Mouse (Mus musculus): Measurements from ENCODE around the gene Ttc9b. TPM values are rescaled to one million over a fixed set of nuclear protein-coding genes. Genes with fewer than 3 reads are reported as not detected.
"Not testable (repeated sequence)": the region's sequence is repeated elsewhere in the genome, so short reads cannot be mapped to it uniquely, and the experiment has no call there.

The Ttc9b gene
- polyA plus RNA-seq, 1 experiment from 2014 or later: 73.8 TPM

DNA sequence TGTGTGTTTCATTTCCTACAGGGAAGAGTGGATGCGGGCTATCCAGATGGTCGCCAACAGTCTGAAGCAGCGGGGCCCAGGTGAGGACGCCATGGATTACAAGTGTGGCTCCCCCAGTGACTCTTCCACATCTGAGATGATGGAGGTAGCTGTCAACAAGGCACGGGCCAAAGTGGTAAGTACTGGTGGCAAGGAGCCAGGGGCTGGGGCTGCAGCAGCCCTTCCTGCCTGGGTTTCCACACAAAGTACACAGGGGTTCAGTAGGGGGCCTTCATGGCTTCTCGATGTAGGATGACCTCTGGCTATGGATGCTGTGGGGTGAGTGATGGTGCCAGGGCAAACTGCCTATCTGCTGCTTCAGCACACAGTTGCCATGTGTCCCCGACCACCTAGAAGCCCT is 24.9 kb upstream of the Ttc9b start:
- not testable (repeated sequence) for H3K4me2 ChIP-seq (ENCODE audit: low read length); H3K9ac ChIP-seq (ENCODE audit: low read length); H3K4me1 ChIP-seq (ENCODE audit: control insufficient read depth, insufficient read depth, low read length); ATAC-seq; H3K9me3 ChIP-seq (replicated peaks; ENCODE audit: control insufficient read depth, low read length); H3K27me3 ChIP-seq (replicated peaks; ENCODE audit: control insufficient read depth, insufficient read depth, low read length); H3K4me3 ChIP-seq (ENCODE audit: low read depth, low read length); DNase-seq (ENCODE audit: low spot score); H3K27ac ChIP-seq (ENCODE audit: low read depth, low read length)
- H3K36me3 ChIP-seq (ENCODE audit: control insufficient read depth, insufficient read depth, low read length): peaks cover 71% of the 10 kb centered on the region
- 93% methylated on average over 7 of the region's 7 CpGs for WGBS

DNA sequence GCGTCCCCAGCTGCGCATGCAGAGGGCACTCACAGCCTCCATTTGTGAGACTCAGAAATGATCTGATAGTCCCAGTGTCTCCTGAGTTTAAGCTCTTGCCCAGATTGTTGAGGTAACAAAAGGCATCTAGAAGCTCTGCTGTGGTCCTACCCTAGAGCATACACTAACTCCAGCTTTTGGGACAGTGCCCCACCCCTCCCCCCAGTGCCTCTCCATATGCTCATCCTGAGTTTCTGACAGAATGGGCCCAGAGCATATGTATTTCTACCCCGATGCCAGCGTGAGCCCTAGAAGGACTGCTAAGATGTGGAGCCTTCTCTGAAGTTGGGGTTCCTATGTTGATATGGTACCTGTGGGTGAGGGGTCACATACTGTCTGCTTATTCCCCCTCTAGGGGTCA is 22.3 kb upstream of the Ttc9b start:
- H3K4me2 ChIP-seq (ENCODE audit: low read length): no peak overlapping the region
- no peaks in the 10 kb centered on the region for H3K27me3 ChIP-seq (replicated peaks; ENCODE audit: control insufficient read depth, insufficient read depth, low read length)
- no peak overlapping the region for H3K4me3 ChIP-seq (ENCODE audit: low read depth, low read length)
- H3K4me1 ChIP-seq (ENCODE audit: control insufficient read depth, insufficient read depth, low read length): no peaks in the 10 kb centered on the region
- WGBS: 90% methylated on average over 4 of the region's 4 CpGs
- no peak overlapping the region for H3K27ac ChIP-seq (ENCODE audit: low read depth, low read length)
- peaks cover 78% of the 10 kb centered on the region for H3K36me3 ChIP-seq (ENCODE audit: control insufficient read depth, insufficient read depth, low read length)
- DNase-seq (ENCODE audit: low spot score) (no peak), ATAC-seq (no peak)
- H3K9ac ChIP-seq (ENCODE audit: low read length): no peak overlapping the region
- H3K9me3 ChIP-seq (replicated peaks; ENCODE audit: control insufficient read depth, low read length): no peaks in the 10 kb centered on the region

GRCm38 (mm10) chr7:27633166-27633565 is 20.5 kb upstream of the Ttc9b start:
- ATAC-seq (no peak), DNase-seq (ENCODE audit: low spot score) (no peak)
- no peaks in the 10 kb centered on the region for H3K9me3 ChIP-seq (replicated peaks; ENCODE audit: control insufficient read depth, low read length)
- no peak overlapping the region for H3K4me3 ChIP-seq (ENCODE audit: low read depth, low read length)
- no peak overlapping the region for H3K9ac ChIP-seq (ENCODE audit: low read length)
- no peak overlapping the region for H3K27ac ChIP-seq (ENCODE audit: low read depth, low read length)
- no peaks in the 10 kb centered on the region for H3K4me1 ChIP-seq (ENCODE audit: control insufficient read depth, insufficient read depth, low read length)
- H3K27me3 ChIP-seq (replicated peaks; ENCODE audit: control insufficient read depth, insufficient read depth, low read length): no peaks in the 10 kb centered on the region
- H3K36me3 ChIP-seq (ENCODE audit: control insufficient read depth, insufficient read depth, low read length): peaks cover 78% of the 10 kb centered on the region
- WGBS: 87% methylated on average over 6 of the region's 6 CpGs
- no peak overlapping the region for H3K4me2 ChIP-seq (ENCODE audit: low read length)

GRCm38 (mm10) chr7:27634691-27635090 is 19.0 kb upstream of the Ttc9b start:
- ATAC-seq (no peak), DNase-seq (ENCODE audit: low spot score) (no peak)
- H3K9me3 ChIP-seq (replicated peaks; ENCODE audit: control insufficient read depth, low read length): no peaks in the 10 kb centered on the region
- H3K27ac ChIP-seq (ENCODE audit: low read depth, low read length): no peak overlapping the region
- no peaks in the 10 kb centered on the region for H3K27me3 ChIP-seq (replicated peaks; ENCODE audit: control insufficient read depth, insufficient read depth, low read length)
- peaks cover 67% of the 10 kb centered on the region for H3K36me3 ChIP-seq (ENCODE audit: control insufficient read depth, insufficient read depth, low read length)
- H3K9ac ChIP-seq (ENCODE audit: low read length): no peak overlapping the region
- H3K4me1 ChIP-seq (ENCODE audit: control insufficient read depth, insufficient read depth, low read length): no peaks in the 10 kb centered on the region
- no peak overlapping the region for H3K4me2 ChIP-seq (ENCODE audit: low read length)
- no peak overlapping the region for H3K4me3 ChIP-seq (ENCODE audit: low read depth, low read length)
- WGBS: 92% methylated on average over 6 of the region's 6 CpGs

DNA sequence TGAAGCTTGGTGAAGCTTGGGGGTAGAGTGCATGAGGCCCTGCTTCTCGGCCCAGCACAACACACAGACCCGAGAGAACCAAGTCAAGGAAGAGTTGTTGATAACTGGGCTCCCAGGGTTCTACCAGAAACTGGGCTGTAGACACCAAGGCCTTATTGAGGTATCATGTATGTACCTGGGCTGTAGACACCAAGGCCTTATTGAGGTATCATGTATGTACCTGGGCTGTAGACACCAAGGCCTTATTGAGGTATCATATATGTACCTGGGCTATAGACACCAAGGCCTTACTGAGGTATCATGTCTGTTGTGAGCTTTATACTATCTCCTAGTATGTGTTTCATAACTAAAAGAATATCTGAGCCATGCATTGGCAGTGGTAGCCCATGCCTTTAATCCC is 18.6 kb upstream of the Ttc9b start:
- not testable (repeated sequence) for H3K4me3 ChIP-seq (ENCODE audit: low read depth, low read length); H3K9me3 ChIP-seq (replicated peaks; ENCODE audit: control insufficient read depth, low read length); DNase-seq (ENCODE audit: low spot score); H3K27ac ChIP-seq (ENCODE audit: low read depth, low read length); H3K4me2 ChIP-seq (ENCODE audit: low read length); ATAC-seq; H3K27me3 ChIP-seq (replicated peaks; ENCODE audit: control insufficient read depth, insufficient read depth, low read length); H3K9ac ChIP-seq (ENCODE audit: low read length); H3K4me1 ChIP-seq (ENCODE audit: control insufficient read depth, insufficient read depth, low read length)
- 100% methylated on average over 2 of the region's 2 CpGs for WGBS
- peaks cover 67% of the 10 kb centered on the region for H3K36me3 ChIP-seq (ENCODE audit: control insufficient read depth, insufficient read depth, low read length)

DNA sequence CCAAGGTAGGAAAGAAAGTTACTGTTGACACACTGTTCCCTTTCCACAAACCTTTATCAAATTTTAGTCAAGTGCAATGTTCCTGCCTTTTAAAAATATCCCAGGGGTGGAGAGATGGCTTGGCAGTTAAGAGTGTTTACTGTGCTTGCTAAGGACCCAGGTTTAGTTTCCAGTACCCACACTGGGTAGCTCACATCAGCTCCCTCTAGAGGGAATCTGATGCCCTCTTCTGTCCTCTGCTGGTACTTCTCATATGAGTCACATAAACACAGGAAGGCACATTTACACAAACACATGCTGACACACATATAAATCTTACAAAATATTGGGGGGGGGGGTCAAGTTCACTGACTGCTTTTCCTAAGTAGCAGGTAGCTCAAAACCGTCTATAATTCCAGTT is 9.2 kb upstream of the Ttc9b start:
- no peaks in the 10 kb centered on the region for H3K27me3 ChIP-seq (replicated peaks; ENCODE audit: control insufficient read depth, insufficient read depth, low read length)
- H3K4me2 ChIP-seq (ENCODE audit: low read length): no peak overlapping the region
- H3K4me1 ChIP-seq (ENCODE audit: control insufficient read depth, insufficient read depth, low read length): no peaks in the 10 kb centered on the region
- ATAC-seq: no peak
- H3K9ac ChIP-seq (ENCODE audit: low read length): no peak overlapping the region
- 57% methylated on average over 1 of the region's 1 CpGs for WGBS
- H3K4me3 ChIP-seq (ENCODE audit: low read depth, low read length): no peak overlapping the region
- no peak overlapping the region for H3K27ac ChIP-seq (ENCODE audit: low read depth, low read length)
- H3K36me3 ChIP-seq (ENCODE audit: control insufficient read depth, insufficient read depth, low read length): peaks cover 6% of the 10 kb centered on the region; the same call in 1 of the 2 replicates
- no peak for DNase-seq (ENCODE audit: low spot score)
- H3K9me3 ChIP-seq (replicated peaks; ENCODE audit: control insufficient read depth, low read length): no peaks in the 10 kb centered on the region

DNA sequence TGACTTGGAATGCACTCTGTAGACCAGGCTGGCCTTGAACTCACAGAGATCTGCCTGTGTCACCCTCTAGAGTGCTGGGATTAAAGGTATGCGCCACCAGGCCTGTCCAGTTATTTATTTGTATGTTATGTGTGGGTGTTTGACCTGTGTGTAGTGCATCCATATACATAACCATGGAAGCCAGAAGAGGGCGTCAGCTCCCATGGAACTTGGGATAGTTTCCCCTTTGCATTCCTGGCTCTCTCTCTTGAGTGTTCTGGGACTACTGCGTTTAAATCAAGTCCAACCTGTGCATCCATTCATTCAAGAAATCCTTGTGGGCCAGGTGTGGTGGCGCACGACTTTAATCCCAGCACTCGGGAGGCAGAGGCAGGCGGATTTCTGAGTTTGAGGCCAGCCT is 7.2 kb upstream of the Ttc9b start:
- Histone ChIP-seq H3K4me1 (ENCODE audit: control insufficient read depth, insufficient read depth, low read length) (no peaks in the 10 kb centered on the region), H3K4me3 (ENCODE audit: low read depth, low read length) (no peak overlapping the region), H3K4me2 (ENCODE audit: low read length) (no peak overlapping the region), H3K9ac (ENCODE audit: low read length) (no peak overlapping the region), H3K27ac (ENCODE audit: low read depth, low read length) (no peak overlapping the region), H3K27me3 (replicated peaks; ENCODE audit: control insufficient read depth, insufficient read depth, low read length) (no peaks in the 10 kb centered on the region), H3K9me3 (replicated peaks; ENCODE audit: control insufficient read depth, low read length) (no peaks in the 10 kb centered on the region), H3K36me3 (ENCODE audit: control insufficient read depth, insufficient read depth, low read length) (no peaks in the 10 kb centered on the region)
- DNase-seq (ENCODE audit: low spot score) (no peak), ATAC-seq (no peak)
- WGBS: 86% methylated on average over 7 of the region's 7 CpGs

- Histone ChIP-seq H3K4me1 (ENCODE audit: control insufficient read depth, insufficient read depth, low read length) (no peaks in the 10 kb centered on the region), H3K4me2 (ENCODE audit: low read length) (no peak overlapping the region), H3K9ac (ENCODE audit: low read length) (no peak overlapping the region), H3K27me3 (replicated peaks; ENCODE audit: control insufficient read depth, insufficient read depth, low read length) (0 out of 2 replicates have a peak, but pooled peaks cover 1% of the 10 kb centered on the region), H3K27ac (ENCODE audit: low read depth, low read length) (no peak overlapping the region), H3K36me3 (ENCODE audit: control insufficient read depth, insufficient read depth, low read length) (no peaks in the 10 kb centered on the region), H3K4me3 (ENCODE audit: low read depth, low read length) (no peak overlapping the region), H3K9me3 (replicated peaks; ENCODE audit: control insufficient read depth, low read length) (no peaks in the 10 kb centered on the region)
- no peak for DNase-seq (ENCODE audit: low spot score)
- 85% methylated on average over 6 of the region's 6 CpGs for WGBS
- ATAC-seq: no peak
These were observed 6.3 kb upstream of the Ttc9b start for GRCm38 (mm10) chr7:27647281-27648002.

- Histone ChIP-seq H3K4me3 (ENCODE audit: low read depth, low read length) (no peak overlapping the region), H3K9me3 (replicated peaks; ENCODE audit: control insufficient read depth, low read length) (no peaks in the 10 kb centered on the region), H3K27me3 (replicated peaks; ENCODE audit: control insufficient read depth, insufficient read depth, low read length) (peaks cover 2% of the 10 kb centered on the region; the same call in 1 of the 2 replicates), H3K4me2 (ENCODE audit: low read length) (no peak overlapping the region), H3K9ac (ENCODE audit: low read length) (no peak overlapping the region), H3K4me1 (ENCODE audit: control insufficient read depth, insufficient read depth, low read length) (peaks cover under 1% of the 10 kb centered on the region; the same call in 1 of the 2 replicates), H3K27ac (ENCODE audit: low read depth, low read length) (no peak overlapping the region), H3K36me3 (ENCODE audit: control insufficient read depth, insufficient read depth, low read length) (no peaks in the 10 kb centered on the region)
- ATAC-seq: no peak
- WGBS: 94% methylated on average over 11 of the region's 11 CpGs
- no peak for DNase-seq (ENCODE audit: low spot score)
These were observed 4.0 kb upstream of the Ttc9b start for GRCm38 (mm10) chr7:27649723-27650122.

All from forebrain, embryonic 14.5 days (tissue).